Mouse (Mus musculus) liver, embryonic 13.5 days (tissue): ENCODE measurements around the gene Evx2. TPM values are rescaled to one million over a fixed set of nuclear protein-coding genes. Genes with fewer than 3 reads are reported as not detected.

Experiments used
- ATAC-seq: fragments of 200-750 bp; cut with Nextera tagmentation; 2 replicates; pipeline ENCODE4 v1.8.0; 2017; ENCODE audit warnings: low read depth, mild to moderate bottlenecking, moderate number of reproducible peaks, moderate library complexity
- DNase-seq: peaks from one replicate; pipeline ENCODE4 v3.0.0; 2022
- H3K27ac ChIP-seq: fragments of 300-500 bp; sonication (generic); 2 replicates; pipeline ENCODE4 v1.5.1; 2015; ENCODE audit warnings: moderate library complexity, mild to moderate bottlenecking, inconsistent platforms
- H3K27me3 ChIP-seq: fragments of 300-500 bp; sonication (generic); 2 replicates; pipeline ENCODE4 v1.6.1; 2015; ENCODE audit warnings: mild to moderate bottlenecking, inconsistent platforms
- H3K36me3 ChIP-seq: fragments of 300-500 bp; sonication (generic); 2 replicates; pipeline ENCODE4 v1.6.1; 2015; ENCODE audit warnings: mild to moderate bottlenecking, inconsistent platforms
- H3K4me1 ChIP-seq: fragments of 300-500 bp; sonication (generic); replicated peaks from 2 replicates; pipeline ENCODE4 v1.6.1; 2015; ENCODE audit warnings: inconsistent platforms
- H3K4me2 ChIP-seq: fragments of 300-500 bp; sonication (generic); 2 replicates; pipeline ENCODE4 v1.6.1; 2015; ENCODE audit warnings: inconsistent platforms, mild to moderate bottlenecking, moderate library complexity
- H3K4me3 ChIP-seq: fragments of 300-500 bp; sonication (generic); replicated peaks from 2 replicates; pipeline ENCODE4 v1.5.1; 2015; ENCODE audit warnings: mild to moderate bottlenecking, inconsistent platforms
- H3K9ac ChIP-seq: fragments of 300-500 bp; sonication (generic); 2 replicates; pipeline ENCODE4 v1.6.1; 2015; ENCODE audit warnings: mild to moderate bottlenecking, inconsistent platforms
- H3K9me3 ChIP-seq: fragments of 300-500 bp; sonication (generic); replicated peaks from 2 replicates; pipeline ENCODE4 v1.6.1; 2016; ENCODE audit warnings: inconsistent platforms
- WGBS: fragments of 180-500 bp; shearing (Covaris S2); methylation state at CpG from one replicate; pipeline ENCODE4 v1.1.7; 2015; ENCODE audit not compliant: insufficient replicate concordance; 5-methylcytosine and 5-hydroxymethylcytosine counted together
- polyA plus RNA-seq: library from polyadenylated mRNA; unstranded; fragments of >200 nt; fragmentation: Nextera tagmentation; extraction: Ambion mirVana; gene quantifications from 2 replicates; pipeline ENCODE4 v1.2.1, GENCODE M21; 2015

The Evx2 gene
- polyA plus RNA-seq, 1 experiment from 2014 or later: not detected

DNA sequence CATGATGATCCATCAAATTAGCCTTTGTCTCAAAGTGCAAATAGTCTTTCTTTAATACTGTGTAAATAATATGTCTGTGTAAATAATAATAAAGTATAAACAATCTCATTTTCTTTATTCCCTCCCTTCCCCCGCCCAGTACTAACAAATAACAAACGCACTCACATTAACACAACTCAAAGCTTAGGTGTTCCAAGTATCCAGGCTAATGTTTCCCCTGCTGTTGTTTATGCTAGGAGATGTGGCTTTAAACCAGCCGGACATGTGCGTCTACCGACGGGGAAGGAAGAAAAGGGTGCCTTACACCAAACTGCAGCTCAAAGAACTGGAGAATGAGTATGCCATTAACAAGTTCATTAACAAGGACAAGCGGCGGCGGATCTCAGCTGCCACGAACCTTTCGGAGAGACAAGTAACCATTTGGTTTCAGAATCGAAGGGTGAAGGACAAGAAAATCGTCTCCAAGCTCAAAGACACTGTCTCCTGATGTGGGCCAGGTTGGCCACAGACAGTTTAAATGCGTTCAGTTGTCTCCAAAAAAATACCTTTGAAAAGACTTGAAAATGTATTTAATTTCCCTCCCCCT, 10.4 kb upstream of the Evx2 start:
- peaks cover 99% of the 10 kb centered on the region for H3K27me3 ChIP-seq
- no peak overlapping the region for H3K4me3 ChIP-seq
- no peak overlapping the region for H3K27ac ChIP-seq
- 3% methylated on average over 14 of the region's 14 CpGs for WGBS
- DNase-seq: no peak
- peaks cover 7% of the 10 kb centered on the region; the same call in 1 of the 2 replicates for H3K4me1 ChIP-seq
- H3K9me3 ChIP-seq: no peaks in the 10 kb centered on the region
- ATAC-seq: no peak
- no peaks in the 10 kb centered on the region for H3K36me3 ChIP-seq
- no peak overlapping the region for H3K4me2 ChIP-seq
- no peak overlapping the region for H3K9ac ChIP-seq

DNA sequence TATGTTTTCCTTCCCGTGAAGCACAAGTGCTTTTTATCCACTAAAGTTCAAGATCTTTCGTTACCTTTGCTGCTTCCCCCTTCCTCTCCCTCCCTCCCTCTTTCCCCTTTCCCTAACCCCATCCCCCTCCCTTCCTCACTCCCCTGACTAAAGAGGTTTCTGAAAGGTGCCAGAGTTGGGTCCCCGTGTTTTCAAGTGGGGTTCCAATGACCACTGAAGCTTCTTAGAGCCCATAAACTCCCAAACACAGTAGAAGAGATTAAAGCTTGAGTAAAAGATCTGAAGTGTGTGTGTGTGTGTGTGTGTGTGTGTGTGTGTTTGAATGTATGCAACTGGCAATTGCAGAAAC, 9.8 kb upstream of the Evx2 start:
- ATAC-seq: no peak
- Histone ChIP-seq H3K27me3 (peaks cover 99% of the 10 kb centered on the region), H3K36me3 (no peaks in the 10 kb centered on the region), H3K4me1 (peaks cover 7% of the 10 kb centered on the region; the same call in 1 of the 2 replicates), H3K9me3 (no peaks in the 10 kb centered on the region), H3K9ac (no peak overlapping the region), H3K27ac (no peak overlapping the region), H3K4me2 (no peak overlapping the region), H3K4me3 (no peak overlapping the region)
- no peak for DNase-seq
- 1% methylated on average over 3 of the region's 3 CpGs for WGBS

DNA sequence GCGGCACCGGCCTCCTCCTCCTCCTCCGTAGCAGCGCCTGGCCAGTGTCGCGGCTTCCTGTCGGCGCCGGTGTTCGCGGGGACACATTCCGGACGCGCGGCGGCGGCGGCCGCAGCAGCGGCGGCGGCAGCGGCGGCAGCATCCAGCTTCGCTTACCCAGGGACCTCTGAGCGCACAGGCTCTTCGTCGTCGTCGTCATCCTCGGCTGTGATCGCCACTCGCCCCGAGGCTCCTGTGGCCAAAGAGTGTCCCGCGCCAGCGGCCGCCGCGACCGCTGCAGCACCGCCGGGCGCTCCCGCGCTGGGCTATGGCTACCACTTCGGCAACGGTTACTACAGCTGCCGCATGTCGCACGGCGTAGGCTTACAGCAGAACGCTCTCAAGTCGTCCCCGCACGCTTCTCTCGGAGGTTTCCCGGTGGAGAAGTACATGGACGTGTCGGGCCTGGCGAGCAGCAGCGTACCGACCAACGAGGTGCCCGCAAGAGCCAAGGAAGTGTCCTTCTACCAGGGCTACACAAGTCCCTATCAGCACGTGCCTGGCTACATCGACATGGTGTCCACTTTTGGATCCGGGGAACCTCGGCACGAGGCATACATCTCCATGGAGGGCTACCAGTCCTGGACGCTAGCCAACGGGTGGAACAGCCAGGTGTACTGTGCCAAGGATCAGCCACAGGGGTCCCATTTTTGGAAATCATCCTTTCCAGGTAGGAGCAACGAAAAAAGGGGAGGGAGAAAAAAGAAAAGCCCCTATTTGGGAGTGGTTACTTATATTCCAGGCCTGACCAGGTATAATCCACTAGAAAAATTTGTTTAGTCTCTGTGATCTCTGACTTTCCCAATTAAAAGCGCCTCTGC, 9.2 kb upstream of the Evx2 start:
- DNase-seq (no peak), ATAC-seq (no peak)
- H3K27me3 ChIP-seq: peaks cover 99% of the 10 kb centered on the region

DNA sequence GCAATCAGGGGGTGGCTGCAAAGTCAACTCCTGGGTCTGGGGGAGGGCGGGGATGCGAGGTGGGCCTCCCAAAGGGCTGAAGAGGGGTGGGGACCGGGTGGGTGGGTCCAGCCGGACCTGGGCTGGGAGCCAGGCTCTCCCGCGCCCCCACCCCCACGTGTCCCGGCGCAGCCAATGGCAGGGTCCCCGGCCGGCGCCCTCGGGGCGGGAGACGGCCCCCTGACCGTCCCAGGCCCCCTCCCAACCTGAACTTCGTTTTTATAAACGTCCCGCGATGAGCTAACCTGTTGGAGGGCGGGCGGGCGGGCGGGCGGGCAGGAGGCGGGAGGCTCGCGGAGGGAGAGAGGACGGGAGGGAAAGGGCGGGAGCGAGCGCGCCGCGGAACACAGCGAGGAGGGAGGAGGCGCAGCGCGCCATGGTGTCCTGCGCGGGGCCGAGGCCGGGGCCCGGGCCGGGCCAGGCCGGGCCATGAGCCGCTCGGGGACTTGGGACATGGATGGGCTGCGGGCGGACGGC, 8.5 kb upstream of the Evx2 start, which contains the start of gene Hoxd13:
Hoxd13 (plus strand) TSS at position 469 of the 516 bp plus-strand sequence.
- Histone ChIP-seq H3K4me3 (peak within 1 kb of the TSS; percentile 44), H3K4me1 (peaks cover 7% of the 10 kb centered on the region; the same call in 1 of the 2 replicates), H3K27ac (no peak within 1 kb of the TSS), H3K36me3 (no peaks in the 10 kb centered on the region), H3K9me3 (no peaks in the 10 kb centered on the region), H3K4me2 (peak within 1 kb of the TSS; percentile 52), H3K9ac (no peak within 1 kb of the TSS), H3K27me3 (peaks cover 99% of the 10 kb centered on the region)
- under 1% methylated on average over 49 of the region's 51 CpGs for WGBS
- no peak for DNase-seq
- no peak for ATAC-seq

More for the DNA sequence above, 9.2 kb upstream of the Evx2 start:
- WGBS: 1% methylated on average over 69 of the region's 74 CpGs
- Histone ChIP-seq H3K4me1 (peaks cover 7% of the 10 kb centered on the region; the same call in 1 of the 2 replicates), H3K27ac (no peak overlapping the region), H3K4me3 (peak overlapping the region; percentile 44), H3K36me3 (no peaks in the 10 kb centered on the region), H3K4me2 (peak overlapping the region; percentile 52), H3K9me3 (no peaks in the 10 kb centered on the region), H3K9ac (no peak overlapping the region)

DNA sequence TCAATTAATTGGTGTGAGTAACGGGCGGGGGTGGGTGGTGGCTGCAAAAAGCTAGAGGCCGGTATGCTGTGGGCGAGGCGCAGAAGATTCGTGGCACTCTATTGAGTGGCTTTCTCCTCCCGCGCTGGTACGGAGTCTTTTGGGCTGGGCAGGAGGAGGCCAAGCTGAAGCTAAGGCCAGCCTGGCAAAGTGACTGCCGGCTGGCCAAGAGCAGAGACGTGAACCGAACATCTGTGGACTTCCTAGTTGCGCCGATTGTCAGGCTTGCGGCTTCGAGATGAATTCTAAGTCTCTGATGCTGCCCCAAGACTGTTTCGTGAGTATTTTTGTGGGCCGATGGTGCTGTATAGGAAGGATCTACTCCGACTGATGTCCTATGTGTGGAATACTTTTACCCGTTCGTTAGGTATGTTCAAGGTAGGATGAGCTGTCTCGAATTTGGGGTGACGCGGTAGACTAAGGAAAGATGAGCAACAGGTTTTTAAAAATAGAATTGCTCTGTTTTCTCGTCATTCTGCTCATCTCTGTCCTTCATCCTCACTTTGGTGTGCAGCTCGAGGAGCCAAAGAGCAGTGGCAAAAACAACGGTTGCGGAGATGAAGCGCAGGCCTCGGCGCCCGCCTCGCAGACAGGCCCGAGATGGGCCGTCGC, 8.0 kb upstream of the Evx2 start:
- DNase-seq (no peak), ATAC-seq (no peak)
- no peak overlapping the region for H3K9ac ChIP-seq
- H3K36me3 ChIP-seq: no peaks in the 10 kb centered on the region
- peaks cover 7% of the 10 kb centered on the region; the same call in 1 of the 2 replicates for H3K4me1 ChIP-seq
- H3K4me3 ChIP-seq: no peak overlapping the region
- WGBS: 3% methylated on average over 36 of the region's 36 CpGs
- no peak overlapping the region for H3K27ac ChIP-seq
- H3K9me3 ChIP-seq: no peaks in the 10 kb centered on the region
- H3K4me2 ChIP-seq: no peak overlapping the region
- H3K27me3 ChIP-seq: peaks cover 99% of the 10 kb centered on the region

DNA sequence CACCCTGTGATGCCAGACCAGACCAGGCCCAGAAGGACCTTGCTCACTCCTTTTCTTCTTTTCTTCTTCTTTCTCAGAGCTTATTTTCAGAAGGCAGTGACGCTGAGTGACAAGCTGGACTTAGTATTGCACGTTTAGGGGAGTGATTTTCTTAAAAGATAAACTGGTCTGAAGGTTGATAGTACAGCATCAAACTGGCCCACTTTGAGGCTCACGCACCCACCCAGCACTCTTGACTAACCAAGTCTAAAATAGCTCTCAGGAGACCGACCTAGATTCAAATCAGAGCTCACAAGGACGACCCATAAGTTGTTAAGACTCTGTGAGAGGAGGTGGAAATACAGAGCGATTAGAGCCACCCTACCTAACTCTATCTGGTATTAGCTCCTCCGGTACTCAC, 7.1 kb upstream of the Evx2 start:
- H3K4me2 ChIP-seq: no peak overlapping the region
- no peak for DNase-seq
- H3K27ac ChIP-seq: no peak overlapping the region
- no peak overlapping the region for H3K9ac ChIP-seq
- no peak for ATAC-seq
- WGBS: 1% methylated on average over 7 of the region's 7 CpGs
- no peaks in the 10 kb centered on the region for H3K9me3 ChIP-seq
- H3K4me1 ChIP-seq: peaks cover 7% of the 10 kb centered on the region; the same call in 1 of the 2 replicates
- peaks cover 99% of the 10 kb centered on the region for H3K27me3 ChIP-seq
- no peak overlapping the region for H3K4me3 ChIP-seq
- H3K36me3 ChIP-seq: no peaks in the 10 kb centered on the region

DNA sequence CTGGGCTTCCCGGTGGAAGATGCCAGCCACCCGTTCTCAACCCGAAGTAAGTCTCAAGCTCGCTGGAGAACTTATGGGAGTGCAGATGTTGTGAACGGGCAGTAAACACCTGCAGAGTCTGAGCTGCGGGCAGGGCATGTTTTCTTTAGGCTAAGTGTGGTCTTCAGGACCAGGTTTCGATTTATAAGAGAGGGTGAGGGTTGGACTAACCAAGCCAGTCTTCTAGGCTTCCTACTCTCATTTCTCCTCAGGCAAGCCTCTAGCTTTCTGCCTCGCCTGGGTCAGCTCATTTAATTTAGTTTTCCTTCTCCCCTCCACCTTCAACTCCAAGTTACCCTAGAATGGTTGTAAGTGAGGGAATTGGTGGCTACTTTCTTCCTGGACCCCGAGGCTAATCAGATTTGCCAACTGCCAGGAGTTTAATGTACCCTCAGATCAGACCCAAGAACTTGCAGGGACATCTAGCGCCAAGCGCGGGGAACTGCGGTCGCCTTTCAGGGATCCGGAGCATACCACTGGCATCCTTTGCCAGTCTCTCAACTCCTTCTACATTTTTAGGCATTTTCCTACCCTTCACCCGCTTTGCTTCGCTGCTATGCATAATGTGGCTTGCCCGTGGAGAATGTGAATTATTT, 4.1 kb upstream of the Evx2 start:
- H3K9me3 ChIP-seq: no peaks in the 10 kb centered on the region
- H3K4me1 ChIP-seq: peaks cover 7% of the 10 kb centered on the region; the same call in 1 of the 2 replicates
- no peak overlapping the region for H3K9ac ChIP-seq
- WGBS: 4% methylated on average over 18 of the region's 18 CpGs
- no peak overlapping the region for H3K4me2 ChIP-seq
- no peak overlapping the region for H3K4me3 ChIP-seq
- DNase-seq (no peak), ATAC-seq (no peak)
- H3K36me3 ChIP-seq: no peaks in the 10 kb centered on the region
- H3K27me3 ChIP-seq: peaks cover 99% of the 10 kb centered on the region
- no peak overlapping the region for H3K27ac ChIP-seq

DNA sequence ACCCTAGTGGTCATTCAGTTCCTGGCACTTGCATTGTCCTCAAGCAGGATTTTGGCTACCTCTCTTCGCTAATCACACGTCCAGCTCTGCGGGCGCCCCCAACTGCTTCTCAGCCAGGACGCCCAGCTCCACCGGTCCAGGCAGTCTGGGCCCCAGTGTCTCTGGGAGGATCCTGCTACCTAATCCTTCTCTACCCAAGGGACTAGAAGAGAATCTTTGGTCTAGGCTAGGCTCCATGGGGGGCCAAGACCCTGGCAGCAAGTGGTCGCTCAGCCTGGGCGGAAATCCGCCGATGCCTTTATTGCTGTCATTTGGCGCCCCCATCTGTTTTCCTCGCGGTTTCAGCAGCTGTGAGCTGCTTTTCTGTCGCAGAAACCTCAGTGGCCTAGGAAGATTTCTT, 2.3 kb upstream of the Evx2 start:
- Histone ChIP-seq H3K9ac (no peak overlapping the region), H3K36me3 (no peaks in the 10 kb centered on the region), H3K9me3 (no peaks in the 10 kb centered on the region), H3K4me1 (no peaks in the 10 kb centered on the region; the same call in 1 of the 2 replicates), H3K27ac (no peak overlapping the region), H3K4me2 (no peak overlapping the region), H3K27me3 (peaks cover 99% of the 10 kb centered on the region), H3K4me3 (no peak overlapping the region)
- ATAC-seq (no peak), DNase-seq (no peak)
- WGBS: 2% methylated on average over 14 of the region's 14 CpGs

DNA sequence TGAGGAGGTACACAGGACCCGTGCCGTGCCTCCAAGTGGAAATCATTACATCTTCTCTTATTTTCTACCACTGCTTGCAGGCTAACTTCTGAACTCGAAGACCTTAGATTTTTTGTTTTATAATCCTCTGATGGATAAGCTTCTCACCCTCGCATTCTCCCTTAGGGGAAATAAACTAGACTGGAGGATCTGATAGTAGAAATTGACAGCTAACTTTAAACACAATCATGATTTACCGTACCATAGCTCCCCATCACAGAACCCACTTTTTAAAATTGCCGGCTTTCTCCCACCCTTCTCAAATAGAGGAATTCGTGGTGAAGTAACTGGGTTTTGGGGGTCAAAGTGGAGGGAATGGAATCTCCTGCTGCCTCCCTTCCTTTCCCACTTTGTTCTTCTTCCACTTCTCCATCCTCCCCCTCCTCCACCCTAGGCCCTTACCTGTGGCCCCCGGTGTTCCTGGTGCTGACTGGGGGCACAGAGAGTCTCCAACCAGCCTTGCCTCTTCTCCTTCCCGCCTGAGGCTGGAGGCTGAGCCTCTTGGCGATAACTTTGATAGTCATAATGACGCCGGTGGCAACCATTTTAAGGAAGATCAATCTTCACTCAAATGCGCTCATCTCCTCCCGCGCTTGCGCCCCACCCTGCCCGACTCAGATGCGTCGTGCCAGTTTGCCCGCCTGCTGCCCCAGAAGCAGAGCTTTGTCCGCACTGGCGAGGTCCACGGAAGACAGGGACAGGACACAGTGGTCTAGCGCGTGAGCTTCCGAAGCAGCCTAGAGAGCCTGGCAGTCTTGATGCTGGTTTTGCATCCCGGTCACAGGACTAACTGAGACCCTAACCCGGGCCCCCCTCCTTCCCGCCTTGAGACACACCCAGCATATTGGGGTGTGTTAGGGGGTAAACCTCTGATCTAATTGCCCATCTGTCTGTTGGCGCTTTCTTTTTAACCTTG, 1.3 kb upstream of the Evx2 start:
- H3K4me3 ChIP-seq: no peak overlapping the region
- ATAC-seq (no peak), DNase-seq (no peak)
- no peaks in the 10 kb centered on the region; the same call in 1 of the 2 replicates for H3K4me1 ChIP-seq
- no peak overlapping the region for H3K4me2 ChIP-seq
- H3K9ac ChIP-seq: no peak overlapping the region
- H3K27ac ChIP-seq: no peak overlapping the region
- H3K36me3 ChIP-seq: no peaks in the 10 kb centered on the region
- 5% methylated on average over 30 of the region's 30 CpGs for WGBS
- no peaks in the 10 kb centered on the region for H3K9me3 ChIP-seq
- peaks cover 99% of the 10 kb centered on the region for H3K27me3 ChIP-seq

DNA sequence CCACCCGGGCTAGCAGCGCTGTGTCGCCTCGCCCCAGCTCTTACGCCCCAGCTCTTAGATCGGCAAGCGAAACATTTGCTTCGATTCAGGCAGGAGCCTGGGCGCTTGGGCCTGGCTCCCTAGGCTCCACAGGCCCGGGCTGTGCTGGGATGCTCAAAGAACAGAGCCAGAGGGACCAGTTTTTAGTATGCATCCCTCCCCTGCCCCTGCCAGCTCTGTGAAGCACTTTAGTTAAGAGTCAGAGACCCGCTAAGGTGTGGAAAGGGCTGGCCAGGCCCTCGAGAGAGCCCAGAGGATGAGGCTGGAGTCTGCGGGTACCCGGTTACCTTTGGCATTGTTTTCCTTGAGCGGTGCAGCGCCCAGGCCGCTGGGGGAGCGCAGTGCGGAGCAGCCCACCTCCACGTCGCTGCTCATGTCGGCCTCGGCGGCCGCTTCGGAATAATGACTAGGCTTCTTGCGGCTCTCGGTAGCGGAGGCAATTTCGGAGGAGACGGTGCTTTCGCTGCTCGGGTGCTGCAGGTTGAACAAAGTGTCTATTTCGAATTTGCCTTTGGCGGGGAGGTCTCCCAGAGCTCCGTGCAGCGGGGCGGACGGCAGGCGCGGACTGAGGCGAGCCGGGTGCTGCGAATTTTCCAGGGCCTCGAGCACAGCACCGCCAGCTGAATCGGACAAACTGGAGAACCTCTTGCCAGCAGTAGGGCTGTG, 538 bp downstream of the Evx2 start:
- 2% methylated on average over 47 of the region's 47 CpGs for WGBS
- Histone ChIP-seq H3K4me1 (peaks cover 3% of the 10 kb centered on the region; the same call in 1 of the 2 replicates), H3K9ac (no peak overlapping the region), H3K4me2 (no peak overlapping the region), H3K36me3 (no peaks in the 10 kb centered on the region), H3K27ac (no peak overlapping the region), H3K27me3 (peaks cover 100% of the 10 kb centered on the region), H3K4me3 (no peak overlapping the region), H3K9me3 (no peaks in the 10 kb centered on the region)
- DNase-seq (no peak), ATAC-seq (no peak)
